25 mouse cellular contexts compared by ENCODE assay signal in genomic region chr5:32338766-32339165, GRCm38 (mm10).
DNase-seq lines count a peak whose midpoint lies in the region; ATAC-seq and TF ChIP-seq lines count a peak whose summit lies in the region.
"Had no signal": no experiment of that assay in that cellular context is flagged by ENCODE, and none has a peak within 500 bp of the region (broad histone marks: within the 10 kb centered on the region; RNA-seq: fewer than 3 reads in every experiment).

No protein-coding gene starts in this region.

- H3K4me3 ChIP-seq in cortical plate, adult 2 months (ENCODE audit: insufficient read depth, low read length), result no peak overlapping the region
- H3K4me3 ChIP-seq: hindbrain, embryonic 10.5 days; hindbrain, embryonic 15.5 days; midbrain, embryonic 10.5 days; midbrain, embryonic 15.5 days; neural tube, embryonic 15.5 days had no signal

- DNase-seq in frontal cortex, postnatal 14 days (ENCODE audit: low spot score in 2 of 2), result no peak
- peak; percentile 26 to 54 for DNase-seq in layer of hippocampus, adult 18-20 months (ENCODE audit: low spot score in 2 of 2)
- no peak for DNase-seq in layer of hippocampus, postnatal 14 days (ENCODE audit: low spot score in 2 of 2)
- DNase-seq in telencephalon, adult 2 months (ENCODE audit: low read depth, low spot score), result peak; percentile 55
- DNase-seq in heart, adult 8-10 months (ENCODE audit: low spot score), result no peak
- DNase-seq: adrenal gland, postnatal 10 days; cerebellum, adult 11 months; gastrocnemius, postnatal 14 days; heart, postnatal 14 days; kidney, adult 11 months; kidney, postnatal 25 days; liver; lung, adult 2 months; right cerebral cortex, postnatal 14 days had no signal

- no peak for TF ChIP-seq POLR2A in cortical plate, adult 2 months (IDR thresholded peaks at IDR 0.05; ENCODE audit: extremely low read depth, insufficient read depth, low read length)

- no peak for TF ChIP-seq CTCF in cortical plate, adult 2 months (IDR thresholded peaks at IDR 0.05; ENCODE audit: extremely low read depth, insufficient read depth, low read length)

- peak; percentile 74 for ATAC-seq in frontal cortex, adult (ENCODE audit: low TSS enrichment)
- ATAC-seq: forebrain, embryonic 14.5 days; inflammation-experienced regulatory T-cells, adult 6 months; midbrain, embryonic 15.5 days; Patski had no signal

- H3K27ac ChIP-seq in cortical plate, adult 2 months (ENCODE audit: insufficient read depth, low read length), result 0 out of 2 replicates have a peak overlapping the region, but pooled peaks have one; percentile 17
- H3K27ac ChIP-seq: hindbrain, embryonic 10.5 days; hindbrain, embryonic 15.5 days; liver, embryonic 14.5 days; midbrain, embryonic 10.5 days; midbrain, embryonic 15.5 days; neural tube, embryonic 15.5 days had no signal

- H3K4me1 ChIP-seq in cortical plate, adult 2 months (ENCODE audit: control insufficient read depth, insufficient read depth, low read length), result peaks cover 8% of the 10 kb centered on the region

Comparison
In these comparisons a context has a peak if more than half of its experiments do, and no peak if none do; other contexts are left out.
1. DNase-seq: peak in layer of hippocampus, adult 18-20 months (2 of 2) and telencephalon, adult 2 months (single experiment); none in frontal cortex, postnatal 14 days (0 of 2), layer of hippocampus, postnatal 14 days (0 of 2) and heart, adult 8-10 months (single experiment).